Mouse (Mus musculus): ENCODE data around the gene Atp6v0c.

Gene Atp6v0c

DNA sequence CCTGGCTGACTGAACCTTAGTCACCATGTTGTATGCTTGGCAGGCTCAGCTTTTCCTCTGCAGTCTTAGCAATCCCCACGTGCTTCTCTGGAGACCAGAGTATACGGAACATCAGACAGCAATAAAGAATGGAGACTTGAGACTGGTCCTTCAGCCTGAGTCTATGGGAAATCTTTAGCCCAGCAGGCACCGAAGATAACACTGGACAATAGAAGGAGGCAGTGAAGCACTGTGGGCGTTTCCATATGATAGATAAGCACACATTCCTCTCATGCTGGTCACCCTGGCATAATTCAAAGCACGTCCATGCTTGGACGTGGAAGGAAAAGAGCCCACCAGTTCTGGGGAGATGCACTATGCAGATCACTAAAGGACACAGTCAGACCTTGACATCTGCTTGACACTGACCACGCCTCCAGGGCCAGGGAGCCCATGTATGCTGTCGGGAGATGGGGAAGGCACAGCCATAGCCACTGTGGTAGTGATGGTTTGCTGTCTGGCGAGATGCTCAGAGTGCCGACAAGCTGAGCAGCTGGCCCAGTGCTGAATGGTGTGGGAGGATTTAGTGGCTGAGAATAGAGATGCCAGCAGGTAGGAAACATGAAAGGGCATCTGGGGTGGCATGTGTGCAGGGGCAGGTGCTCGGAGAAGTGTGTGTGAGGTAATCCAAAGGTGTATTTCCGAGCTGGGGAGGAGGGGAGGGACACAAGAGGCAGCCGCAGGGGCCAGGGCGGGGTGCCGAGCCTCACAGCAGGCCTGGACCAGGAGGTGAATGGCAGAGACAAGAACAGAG lies 27.7 kb upstream of the Atp6v0c start:
- DNase-seq = no peak

DNA sequence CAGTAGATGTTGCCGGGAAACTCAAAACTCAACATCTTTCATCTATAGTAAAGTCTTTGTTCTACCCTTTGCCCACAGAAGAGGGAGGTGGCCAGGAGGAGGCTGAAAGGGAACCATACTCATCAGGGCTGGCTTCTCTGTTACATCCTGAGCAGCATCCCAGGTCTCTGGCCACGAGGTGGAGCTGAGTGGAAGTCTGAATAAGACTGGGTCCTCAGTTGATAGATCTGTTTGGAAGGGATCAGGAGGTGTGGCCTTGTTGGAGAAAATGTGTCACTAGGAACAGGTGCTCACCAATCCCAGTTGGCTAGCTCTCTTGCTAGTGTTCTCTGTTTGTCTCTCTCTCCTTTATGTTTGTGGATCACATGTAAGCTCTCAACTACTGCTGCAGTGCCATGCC lies 25.8 kb upstream of the Atp6v0c start:
- DNase-seq = no peak

DNA sequence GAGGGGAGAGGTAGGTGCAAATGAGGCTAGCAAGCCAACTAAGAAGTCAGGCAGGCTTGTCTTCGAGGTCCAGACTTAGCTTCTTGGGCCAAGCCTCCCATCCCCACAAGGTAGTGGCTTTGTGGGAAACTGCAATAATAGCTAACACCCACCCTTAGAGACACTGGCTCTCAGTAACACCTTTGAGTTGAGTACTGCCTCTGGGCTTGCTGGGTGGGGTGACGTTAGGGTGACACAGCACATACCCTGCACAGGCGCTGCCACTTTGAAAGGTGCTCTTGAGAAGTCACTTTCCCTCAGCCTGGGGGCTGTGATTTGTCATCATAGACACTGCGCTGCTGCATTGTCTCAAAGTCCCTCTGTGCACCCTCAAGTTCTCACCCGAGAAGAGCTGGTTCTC lies 24.3 kb upstream of the Atp6v0c start:
- no peak for DNase-seq

DNA sequence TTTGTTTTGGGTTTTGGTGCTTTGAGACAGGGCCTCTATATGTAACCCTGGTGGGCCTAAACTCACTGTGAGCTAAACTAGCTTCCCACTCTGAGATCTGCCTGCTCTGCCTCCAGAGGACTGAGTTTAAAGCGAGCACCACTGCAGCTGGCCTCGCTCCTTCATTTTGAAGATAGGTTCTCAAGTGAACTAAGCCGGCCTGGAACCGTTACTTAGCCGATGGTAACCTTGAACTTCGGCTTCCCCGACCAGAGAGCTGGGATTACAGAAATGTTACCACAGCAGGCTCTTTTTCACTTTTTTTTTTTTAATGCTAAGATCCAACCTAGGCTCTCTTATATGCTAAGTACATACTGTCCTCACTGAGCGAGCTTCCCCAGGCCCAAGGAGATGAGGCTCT lies 23.8 kb upstream of the Atp6v0c start:
- no peak for DNase-seq

DNA sequence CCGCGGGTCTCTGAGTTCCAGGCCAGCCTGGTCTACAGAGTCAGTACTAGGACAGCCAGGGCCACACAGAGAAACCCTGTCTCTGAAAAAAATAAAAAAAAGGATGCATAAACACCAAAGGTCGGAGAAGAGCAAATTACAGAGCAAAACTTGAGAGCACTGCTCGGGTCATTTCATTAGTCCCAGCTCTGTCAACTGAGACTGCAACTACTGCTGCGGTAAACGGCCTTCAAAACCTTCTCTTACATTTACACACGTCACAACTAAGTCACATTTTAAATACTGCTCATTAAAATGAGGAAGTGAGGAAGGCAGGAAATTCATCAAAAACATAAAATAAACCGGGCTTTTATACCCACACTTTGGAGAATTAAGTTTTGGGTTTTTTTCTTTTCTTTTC lies 23.3 kb upstream of the Atp6v0c start:
- no peak for DNase-seq

DNA sequence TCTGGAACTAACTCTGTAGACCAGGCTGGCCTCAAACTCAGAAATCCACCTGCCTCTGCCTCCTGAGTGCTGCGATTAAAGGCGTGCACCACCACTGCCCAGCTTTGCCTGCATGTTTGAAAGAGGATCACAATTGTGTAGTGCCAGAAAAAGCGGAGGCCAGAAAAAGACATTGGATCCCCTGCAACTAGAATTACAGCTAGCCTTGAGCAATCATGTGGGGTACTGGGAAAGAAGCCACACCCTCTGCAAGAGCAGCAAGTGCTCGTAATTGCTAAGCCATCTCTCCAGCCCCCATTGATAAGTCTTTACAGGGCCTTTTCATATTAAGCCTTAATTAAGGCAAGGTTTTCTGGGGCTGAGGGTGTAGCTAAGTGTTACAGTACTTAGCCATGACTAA lies 22.0 kb upstream of the Atp6v0c start:
- DNase-seq = no peak

DNA sequence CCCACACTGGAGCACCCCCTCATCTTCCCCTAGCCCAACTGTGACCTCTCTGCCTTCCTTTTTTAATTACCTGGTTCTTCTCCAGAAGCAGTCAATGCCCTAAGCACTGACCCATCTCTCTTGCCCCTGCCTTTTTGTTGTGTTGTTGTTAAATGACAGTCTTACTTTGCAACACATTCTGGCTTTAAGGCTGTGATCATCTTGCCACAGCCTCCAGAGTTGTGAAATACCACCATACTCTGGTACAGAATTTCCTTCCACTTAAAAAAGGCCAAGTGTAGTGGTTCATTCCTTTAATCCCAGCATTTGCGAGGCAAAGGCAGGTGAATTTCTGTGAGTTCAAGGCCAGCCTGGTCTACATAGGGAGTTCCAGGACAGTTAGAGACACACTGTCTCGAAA lies 21.4 kb upstream of the Atp6v0c start:
- DNase-seq = no peak

DNA sequence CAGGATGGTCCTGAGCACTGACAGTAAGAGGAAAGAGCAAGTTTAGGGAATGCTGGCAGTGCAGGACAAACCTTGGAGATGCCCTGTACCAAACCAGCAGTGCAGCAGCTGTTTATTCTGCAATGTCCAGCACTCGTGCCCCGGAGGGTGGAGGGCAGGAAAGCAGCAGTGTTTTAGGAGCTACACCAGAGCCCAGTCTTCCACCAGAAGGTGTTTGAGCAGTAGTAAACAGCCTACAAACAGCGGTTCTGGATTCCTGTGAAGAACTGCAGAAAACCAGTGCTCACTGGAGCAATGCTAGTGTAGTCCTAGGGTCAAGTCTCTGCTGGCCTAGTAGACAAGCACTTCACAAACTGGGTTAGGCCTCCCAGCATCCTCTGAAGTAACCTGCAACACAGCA lies 4.8 kb upstream of the Atp6v0c start:
- no peak for DNase-seq

DNA sequence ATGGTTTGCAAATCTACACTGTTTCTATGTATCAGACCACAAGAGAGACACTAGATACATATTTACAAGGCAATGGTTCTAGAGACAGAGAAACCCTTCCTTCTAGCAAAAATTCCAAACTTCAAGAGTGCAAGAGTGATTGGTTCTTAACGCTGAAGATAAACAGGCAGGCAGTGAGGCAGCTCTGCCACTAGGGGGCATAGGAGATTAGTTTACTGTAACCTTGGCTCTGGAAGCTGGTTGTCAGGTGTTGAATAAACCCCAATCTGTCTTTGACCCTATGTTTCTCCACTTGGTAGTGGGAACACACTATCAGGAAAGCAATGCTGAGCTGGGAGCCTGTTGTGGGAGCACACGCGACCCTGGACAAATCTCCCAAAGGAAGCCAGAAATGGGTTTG lies 3.9 kb upstream of the Atp6v0c start:
- DNase-seq = no peak

DNA sequence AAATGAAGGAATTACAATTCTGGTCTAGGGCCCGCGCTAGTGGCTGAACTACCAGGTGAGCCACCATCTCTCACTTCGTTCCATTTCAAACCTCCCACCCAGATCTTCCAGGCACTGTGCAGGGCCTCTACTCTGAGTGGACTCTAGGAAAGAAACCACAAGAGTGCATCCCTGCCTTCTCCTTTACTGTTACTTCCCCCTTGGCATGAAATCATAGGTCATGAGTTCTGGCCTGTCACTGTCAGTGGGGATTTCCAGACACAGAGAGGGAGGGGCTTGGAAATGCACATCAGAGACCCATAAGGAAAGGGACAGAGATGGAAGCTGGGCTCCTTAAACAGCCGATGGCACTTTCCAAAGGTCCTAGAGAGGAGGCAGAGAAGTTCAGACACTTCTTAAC lies 2.2 kb upstream of the Atp6v0c start:
- DNase-seq = peak; percentile 95

DNA sequence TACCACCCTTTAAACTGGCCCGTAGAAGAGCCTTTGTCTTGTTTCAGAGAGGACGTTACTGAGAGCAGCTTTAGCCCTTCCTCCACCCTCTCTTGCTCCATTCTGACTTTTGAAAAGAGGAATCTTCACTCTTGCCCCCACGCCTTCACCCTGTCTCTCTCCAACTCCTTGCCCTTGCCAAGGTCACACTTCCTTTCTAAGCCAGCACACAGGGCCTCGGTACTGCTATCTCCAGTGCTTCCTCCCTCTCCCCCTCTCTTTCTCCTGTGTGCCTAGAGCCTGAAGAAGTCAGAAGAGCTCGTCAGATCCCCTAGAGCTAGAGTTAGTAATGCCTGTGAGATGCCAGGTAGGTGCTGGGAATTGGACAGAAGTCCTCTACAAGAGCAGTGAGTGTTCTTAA lies 1.2 kb upstream of the Atp6v0c start:
- DNase-seq = peak; percentile 94

DNA sequence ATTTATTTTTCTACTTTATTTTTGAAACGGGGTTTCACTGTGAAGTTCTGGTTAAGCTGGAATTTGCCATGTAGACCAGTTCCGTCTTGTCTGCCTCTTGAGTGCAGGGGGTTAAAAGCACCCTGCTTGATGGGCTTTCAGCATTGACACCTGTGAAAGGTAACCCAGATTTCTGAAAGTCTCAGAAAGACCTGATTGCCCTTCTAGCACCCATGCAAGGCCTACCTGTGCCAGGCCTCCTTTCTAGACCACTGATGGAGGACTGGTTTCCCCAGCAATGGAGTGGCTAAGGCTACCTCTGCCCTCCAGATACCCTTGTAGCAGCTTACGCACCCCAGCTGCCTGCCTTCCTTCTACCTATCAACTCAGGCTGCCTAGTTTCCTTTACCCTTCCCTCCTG lies 623 bp upstream of the Atp6v0c start:
- peak; percentile 91 for DNase-seq

DNA sequence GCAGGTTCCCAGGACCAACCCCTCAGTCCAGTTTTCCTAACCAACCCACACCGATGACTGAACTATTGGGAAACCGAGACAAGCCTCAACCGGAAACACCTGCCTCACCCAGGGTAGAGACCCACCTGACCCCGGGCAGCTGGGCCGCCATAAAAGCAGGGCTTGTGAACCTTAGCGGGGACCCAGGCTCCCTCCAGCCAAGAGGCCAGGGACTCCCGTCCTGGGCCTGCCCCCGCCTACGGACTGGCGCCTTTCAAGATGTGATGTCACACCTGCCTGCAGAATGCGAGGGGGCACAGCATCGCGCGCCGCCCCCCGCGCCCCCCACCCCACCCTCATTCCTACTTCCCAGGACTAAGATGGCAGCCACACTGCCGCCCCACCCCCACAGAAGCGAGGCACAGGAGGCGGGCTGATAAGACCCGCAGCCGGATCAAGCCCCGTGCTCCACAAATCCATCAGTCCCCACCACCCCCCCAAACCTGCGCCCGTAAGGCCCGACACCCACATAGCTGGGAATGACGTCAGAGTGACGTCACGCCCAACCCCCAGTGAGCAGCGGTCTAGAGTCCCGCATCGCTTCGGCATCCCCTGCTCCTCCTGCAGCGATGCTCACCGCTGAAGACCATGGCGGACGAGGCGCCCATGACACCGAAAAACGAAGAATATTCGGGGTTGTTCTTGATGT lies 768 bp downstream of the Atp6v0c start:
- peak; percentile 98 for DNase-seq

DNA sequence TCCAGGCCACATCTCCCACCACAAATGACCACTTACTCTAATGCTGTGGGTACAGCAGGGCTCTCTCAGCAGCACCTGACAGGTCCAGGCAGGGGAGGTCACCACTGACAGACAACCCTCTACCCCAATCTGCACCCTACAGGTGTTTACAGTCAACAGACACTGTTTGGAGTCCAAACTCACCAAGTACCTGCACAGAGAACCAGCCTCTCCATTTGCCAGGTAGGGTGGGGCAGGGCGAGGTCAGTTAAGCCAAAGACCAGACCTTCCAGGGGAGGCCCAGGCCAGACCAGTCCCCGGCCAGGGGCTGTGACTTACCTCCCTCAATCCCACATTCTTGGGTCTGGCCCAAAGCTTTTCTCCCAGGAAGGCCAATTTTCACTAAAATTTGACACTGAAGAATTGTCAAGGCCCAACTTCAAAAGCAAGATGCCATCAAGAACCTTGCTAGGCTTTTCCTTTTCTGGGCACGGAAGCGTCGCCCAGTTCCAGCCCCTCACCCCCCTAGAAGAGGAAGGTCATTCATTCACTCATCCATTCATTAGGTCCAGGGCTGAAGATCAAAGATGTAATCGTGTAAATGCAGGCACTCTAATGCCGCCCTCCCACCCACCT lies 1.5 kb downstream of the Atp6v0c start:
- peak; percentile 93 for DNase-seq

DNA sequence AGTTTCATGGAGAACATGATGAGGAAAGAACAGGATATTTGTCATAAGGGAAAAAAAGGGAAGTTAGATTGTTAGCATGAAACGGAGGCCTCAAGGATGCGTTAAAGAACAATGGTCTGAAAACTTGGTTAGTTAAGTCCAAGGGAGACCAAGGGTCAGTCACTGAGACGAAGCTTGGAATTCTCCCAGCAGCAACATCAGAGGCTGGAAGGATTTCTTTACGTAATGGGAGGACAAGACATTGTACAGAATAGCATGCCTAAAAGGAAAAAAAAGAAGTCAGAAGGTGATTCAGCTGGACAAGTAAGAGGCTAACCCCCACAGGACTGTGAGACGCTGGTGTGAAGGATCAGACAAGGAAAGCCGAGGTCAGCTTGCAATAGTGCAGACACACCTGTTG lies 2.4 kb downstream of the Atp6v0c start:
- DNase-seq = no peak

DNA sequence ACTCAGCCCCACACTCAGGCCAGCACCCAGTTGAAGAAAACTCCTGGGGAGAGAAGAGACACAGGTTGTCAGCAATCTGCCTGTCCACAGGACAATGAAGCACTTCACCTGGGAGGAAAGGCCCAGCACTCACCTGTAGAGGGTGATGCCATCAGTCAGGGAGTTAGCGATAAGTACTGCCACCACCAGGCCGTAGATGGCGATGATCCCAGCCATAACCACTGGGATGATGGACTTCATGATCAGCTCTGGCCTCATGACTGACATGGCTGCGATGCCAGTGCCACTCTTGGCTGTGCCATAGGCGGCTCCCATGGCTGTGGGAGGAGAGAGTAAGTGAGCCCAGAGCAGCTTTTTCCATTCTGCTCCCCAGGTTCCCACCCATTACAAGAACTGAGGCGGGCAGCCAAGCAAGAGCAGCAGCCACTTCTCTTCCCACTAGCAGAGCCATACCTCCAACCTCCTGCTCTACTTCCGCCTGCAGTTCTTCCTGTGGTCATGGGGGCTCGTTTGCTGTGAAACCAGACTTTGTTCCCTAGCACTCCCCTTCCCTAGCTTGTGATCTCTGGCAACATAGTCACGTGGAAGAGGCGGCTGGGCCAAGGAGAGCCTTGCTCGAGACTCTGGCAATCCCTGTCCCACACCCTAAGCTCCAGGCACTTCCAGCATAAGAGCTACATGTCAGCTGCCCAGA lies 4.8 kb downstream of the Atp6v0c start:
- peak; percentile 97 for DNase-seq

DNA sequence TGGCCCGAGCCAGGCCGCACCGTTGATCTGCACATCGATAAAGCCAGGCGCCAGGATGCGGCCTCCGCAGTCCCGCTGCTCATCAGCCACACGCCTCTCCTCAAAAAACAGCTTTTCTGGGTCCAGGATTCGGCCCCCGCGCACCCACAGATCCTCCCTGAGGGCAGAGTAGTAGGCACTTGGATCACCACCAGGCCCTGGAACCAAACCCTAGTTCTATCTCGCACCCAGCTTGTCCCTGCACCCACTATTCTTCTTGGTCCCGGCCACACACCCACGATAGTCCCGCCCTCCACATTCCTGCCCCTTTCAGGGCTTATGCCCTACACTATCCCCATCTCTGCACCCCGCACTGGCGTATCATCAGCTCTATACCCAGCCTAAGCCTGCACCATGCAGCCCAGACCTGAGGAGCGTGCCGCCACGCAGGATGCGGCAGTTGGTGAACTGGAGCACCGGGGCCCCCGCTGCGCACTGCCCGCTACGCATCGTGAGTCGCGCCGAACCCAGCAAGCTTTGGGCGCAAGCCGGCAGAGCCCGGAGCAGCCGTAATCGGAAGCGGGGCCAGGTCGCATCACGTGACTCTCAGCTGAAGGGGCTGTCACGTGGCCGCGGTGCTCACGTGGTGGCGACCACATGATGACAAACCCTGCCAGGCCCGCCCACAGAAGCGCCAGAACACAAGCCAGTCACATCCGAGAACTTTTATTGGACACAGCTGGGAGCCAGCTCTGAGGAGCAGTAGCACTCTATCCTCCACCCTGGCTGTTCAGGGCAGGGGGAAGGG lies 6.1 kb downstream of the Atp6v0c start, which contains the start of gene Amdhd2:
TSS of gene Amdhd2 (minus strand) at position 591 of the 787 bp plus-strand sequence.
- peak; percentile 100 for DNase-seq

DNA sequence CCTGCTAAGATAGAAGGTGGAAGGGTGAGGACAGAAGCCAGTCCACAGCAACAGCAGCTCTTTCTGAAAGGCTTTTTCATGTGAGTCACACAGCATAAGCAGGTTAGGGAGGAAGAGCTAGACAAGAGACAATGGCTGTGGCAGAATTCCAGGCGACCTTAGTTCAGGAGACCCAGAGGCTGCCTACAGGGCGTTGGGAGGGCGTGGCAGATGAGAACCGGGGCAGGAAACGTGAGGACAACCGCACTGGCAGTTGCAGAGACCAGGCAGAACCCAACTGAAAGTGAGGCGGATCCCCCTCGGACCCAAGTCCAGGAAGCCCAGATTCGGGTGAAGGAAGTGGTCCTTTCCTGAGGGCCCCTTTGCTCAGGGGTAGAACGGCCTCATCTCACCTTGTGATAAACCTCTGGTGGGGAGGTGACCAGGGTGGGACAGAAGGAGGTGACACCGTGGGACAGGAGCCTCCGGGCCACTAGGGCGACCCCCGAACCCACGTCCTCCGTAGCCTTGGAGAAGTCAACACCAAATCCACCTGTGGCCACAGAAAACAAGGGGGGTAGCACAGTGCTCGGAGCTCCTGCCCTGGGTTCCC lies 6.8 kb downstream of the Atp6v0c start:
- DNase-seq = peak; percentile 96

DNA sequence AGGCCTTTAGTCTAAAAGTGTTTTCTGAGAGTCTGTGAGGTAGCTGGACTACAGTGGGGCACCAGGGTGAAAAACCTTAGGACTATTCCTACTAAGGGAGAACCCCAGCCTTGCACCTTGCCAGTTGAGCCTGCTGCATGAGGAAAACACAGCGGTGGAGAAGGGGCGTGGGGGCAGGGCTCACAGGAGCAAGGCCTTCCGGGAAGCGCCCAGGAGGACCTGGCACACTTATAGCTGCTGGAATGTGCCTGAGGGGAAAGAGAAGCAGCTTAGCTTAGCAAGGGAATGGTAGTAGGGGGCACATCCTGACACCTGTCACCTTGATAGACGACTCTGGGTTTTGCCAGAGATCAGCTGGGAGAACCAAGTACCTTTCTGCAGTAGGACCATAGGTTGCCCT lies 8.0 kb downstream of the Atp6v0c start:
- no peak for DNase-seq

DNA sequence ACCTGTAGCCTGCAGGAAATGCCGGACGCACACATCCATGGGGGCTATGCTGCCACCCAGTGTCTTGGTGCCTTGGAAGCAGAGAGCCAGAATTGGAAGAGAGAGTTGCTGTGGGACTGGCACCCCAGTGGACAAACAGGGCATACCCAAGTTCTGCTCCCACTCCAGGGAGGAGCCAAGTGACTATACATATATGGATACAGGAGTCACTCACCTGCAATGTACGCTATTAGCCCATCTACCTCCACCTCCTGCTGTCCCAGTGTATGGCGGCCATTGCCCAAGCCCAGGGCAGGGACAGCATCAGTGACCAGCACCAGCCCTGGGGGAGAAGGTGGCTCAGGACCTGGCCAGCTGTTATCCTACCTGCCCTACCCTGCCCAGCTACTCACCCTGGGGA lies 12.0 kb downstream of the Atp6v0c start:
- peak; percentile 88 for DNase-seq

DNA sequence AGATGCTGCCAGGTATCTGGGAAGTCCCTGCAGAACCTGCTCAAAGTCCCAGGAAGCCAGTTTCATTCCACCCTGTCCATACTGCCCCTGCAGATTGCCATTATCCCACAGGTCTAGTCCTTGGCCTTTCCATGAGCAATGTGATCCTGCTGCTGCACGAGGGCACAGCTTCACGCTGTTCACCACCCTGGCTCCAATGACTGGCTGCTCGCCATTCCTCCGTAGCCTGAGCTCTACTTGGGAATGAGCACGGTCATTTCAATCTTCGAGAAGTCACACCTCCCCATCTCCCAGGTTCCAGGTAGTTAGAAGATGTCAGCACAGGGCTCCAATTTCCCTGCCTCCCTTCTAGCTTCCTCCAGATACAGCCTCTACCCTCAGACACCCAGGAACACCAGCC lies 12.4 kb downstream of the Atp6v0c start:
- peak; percentile 82 for DNase-seq

DNA sequence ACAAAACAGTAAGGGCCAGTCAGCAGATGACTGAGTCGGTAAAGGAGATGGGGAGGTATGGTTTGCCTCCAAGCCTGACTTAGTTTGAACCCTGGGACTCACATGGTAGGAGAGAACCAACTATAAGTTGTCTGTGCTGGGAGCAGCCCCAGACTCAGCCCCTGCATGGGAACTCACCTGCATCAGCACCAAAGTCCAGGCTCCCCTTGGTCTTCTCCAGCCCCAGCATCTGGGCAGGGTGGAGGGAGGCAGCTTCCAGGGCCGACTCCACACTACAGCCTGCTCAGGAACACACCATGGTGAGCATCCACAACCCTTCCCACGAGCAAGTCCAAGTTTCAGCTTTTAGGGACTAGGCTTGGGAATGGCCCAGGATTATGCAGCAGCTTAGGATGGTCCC lies 13.1 kb downstream of the Atp6v0c start:
- DNase-seq = peak; percentile 87
